Mouse (Mus musculus) embryo, embryonic 10 days (tissue): ENCODE measurements around the gene Gm20683.
A peak's percentile ranks its signal among the peaks of the same experiment; 100 is the strongest.
"Not testable (repeated sequence)": the region's sequence is repeated elsewhere in the genome, so short reads cannot be mapped to it uniquely, and the experiment has no call there.

Experiments used
- DNase-seq: peaks from one replicate; pipeline ENCODE4 v3.0.0-alpha.2; 2015; ENCODE audit warnings: low spot score

The Gm20683 gene

DNA sequence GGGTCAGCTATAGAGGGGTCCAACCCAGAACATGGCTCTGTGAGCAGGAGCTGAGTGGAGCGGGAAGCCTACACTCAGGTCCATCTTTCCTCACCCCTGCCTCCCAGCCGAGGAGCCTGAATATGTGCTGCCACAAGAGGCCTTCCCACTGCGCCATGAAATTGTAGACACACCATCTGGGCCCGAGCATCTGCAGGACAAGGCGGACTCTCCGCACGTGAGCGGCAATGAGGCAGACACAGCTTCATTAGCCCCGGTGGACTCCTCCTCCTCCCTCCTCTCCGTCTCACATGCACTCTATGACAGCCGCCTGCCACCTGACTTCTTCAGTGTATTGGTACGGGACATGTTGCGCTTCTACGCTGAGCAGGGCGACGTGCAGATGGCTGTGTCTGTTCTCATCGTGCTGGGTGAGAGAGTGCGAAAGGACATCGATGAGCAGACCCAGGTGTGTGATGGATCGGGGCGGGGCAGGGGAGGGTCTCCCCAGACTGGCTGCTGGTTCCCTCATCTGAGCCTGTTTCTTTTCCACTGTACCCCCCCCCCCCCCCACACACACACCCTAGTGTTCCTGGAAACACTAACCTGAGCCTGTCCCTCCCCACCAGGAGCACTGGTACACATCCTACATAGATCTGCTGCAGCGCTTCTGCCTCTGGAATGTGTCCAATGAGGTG is 13.9 kb downstream of the Gm20683 start:
- no peak for DNase-seq

DNA sequence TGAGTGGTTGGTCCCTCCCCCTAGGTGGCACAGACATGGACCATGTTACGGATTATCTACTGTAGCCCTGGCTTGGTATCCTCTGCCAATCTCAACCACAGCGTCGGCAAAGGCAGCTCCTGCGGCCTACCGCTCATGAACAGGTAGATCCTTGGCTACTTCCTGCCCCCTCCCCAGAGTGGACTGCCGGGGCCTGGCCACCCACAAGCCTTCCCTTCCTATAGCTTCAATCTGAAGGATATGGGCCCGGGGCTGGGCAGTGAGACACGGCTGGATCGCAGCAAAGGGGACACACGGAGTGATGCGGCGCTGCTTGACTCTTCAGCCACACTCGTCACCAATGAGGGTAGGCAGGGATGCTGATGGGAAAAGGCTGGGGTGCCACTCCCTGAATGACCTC is 14.6 kb downstream of the Gm20683 start:
- DNase-seq = no peak

DNA sequence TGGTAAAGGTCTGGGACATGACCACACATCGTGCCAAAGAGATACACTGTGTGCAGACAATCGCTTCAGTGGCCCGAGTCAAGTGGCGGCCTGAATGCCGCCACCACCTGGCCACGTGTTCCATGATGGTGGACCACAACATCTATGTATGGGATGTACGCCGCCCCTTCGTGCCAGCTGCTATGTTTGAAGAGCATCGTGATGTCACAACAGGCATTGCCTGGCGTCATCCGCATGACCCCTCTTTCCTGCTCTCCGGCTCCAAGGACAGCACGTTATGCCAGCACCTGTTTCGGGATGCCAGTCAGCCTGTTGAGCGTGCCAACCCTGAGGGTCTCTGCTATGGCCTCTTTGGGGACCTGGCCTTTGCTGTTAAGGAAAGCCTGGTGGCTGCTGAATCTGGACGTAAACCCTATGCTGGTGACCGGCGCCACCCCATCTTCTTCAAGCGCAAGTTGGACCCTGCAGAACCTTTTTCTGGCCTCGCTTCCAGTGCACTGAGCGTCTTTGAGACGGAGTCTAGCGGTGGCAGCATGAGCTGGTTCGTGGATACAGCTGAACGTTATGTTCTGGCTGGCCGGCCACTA is 15.5 kb downstream of the Gm20683 start:
- DNase-seq = no peak

DNA sequence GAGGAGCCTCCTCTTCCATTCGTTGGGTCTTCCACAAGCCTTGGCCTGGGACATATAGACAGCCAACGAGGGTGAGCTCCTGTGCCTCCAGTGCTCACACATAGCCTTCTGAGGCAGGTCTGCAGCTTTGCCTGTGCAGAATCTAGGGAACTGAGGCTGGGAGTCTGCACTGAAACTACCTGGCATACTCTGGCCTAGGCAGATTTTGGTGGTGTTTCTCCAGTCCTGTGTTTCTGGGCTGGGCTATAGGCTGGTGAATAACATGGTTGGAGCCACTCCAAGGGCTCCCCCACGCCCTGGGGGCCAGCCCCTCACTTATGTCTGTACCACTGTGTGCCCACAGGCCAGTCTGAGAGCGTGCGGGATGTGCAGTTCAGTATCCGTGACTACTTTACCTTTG is 16.3 kb downstream of the Gm20683 start:
- DNase-seq = no peak

DNA sequence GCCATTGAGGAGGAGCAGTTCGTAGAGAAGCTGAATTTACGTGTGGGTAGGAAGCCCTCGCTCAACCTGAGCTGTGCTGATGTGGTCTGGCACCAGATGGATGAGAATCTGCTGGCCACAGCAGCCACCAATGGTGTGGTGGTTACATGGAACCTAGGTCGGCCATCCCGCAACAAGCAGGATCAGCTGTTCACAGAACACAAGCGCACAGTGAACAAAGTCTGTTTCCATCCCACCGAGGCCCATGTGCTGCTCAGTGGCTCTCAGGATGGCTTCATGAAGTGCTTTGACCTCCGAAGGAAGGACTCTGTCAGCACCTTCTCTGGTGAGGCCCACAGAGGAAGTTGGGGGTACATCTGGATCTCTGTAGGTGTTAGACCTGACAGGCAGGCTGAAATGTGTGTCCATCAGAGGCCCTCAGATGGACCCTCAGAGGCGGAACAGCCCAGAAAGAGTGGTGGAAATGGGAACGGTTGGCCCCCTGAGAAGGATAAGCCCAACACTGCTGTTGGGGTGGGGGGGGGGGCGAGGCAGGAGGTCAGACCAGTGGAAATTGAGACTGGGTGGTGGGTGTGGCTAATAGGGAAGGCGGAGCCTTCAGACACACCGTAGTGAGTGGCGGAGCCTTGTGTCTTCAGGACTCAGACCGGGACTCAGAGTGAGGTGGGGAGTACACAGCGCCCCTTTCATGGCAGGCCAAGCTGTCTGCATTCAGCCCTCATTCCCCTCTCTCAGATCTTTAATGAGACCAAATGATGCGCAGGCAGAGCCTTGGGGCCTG is 17.0 kb downstream of the Gm20683 start:
- DNase-seq = no peak

DNA sequence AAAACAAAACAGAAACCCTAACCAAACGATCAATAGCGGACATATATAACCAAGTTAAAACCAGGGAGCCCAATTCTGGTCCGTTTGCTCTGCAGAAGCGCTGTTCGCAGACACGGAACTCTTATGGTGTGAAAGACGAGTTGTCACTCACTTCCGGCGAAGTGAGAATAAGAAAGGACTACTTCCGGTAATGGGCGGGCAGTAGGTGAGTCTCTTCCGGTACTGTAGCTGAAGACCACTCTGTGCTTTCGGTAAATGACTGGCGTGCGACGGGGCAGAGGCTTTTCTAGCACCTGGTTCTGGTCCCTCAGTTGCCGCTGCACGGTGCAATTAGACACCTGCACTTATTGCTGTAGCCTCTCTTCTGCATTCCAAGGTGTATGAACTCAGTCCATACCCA is 18.1 kb downstream of the Gm20683 start, which contains the start of gene Wdr24:
Wdr24 (plus strand) TSS at position 176 of the 400 bp plus-strand sequence.
- peak; percentile 93 for DNase-seq

DNA sequence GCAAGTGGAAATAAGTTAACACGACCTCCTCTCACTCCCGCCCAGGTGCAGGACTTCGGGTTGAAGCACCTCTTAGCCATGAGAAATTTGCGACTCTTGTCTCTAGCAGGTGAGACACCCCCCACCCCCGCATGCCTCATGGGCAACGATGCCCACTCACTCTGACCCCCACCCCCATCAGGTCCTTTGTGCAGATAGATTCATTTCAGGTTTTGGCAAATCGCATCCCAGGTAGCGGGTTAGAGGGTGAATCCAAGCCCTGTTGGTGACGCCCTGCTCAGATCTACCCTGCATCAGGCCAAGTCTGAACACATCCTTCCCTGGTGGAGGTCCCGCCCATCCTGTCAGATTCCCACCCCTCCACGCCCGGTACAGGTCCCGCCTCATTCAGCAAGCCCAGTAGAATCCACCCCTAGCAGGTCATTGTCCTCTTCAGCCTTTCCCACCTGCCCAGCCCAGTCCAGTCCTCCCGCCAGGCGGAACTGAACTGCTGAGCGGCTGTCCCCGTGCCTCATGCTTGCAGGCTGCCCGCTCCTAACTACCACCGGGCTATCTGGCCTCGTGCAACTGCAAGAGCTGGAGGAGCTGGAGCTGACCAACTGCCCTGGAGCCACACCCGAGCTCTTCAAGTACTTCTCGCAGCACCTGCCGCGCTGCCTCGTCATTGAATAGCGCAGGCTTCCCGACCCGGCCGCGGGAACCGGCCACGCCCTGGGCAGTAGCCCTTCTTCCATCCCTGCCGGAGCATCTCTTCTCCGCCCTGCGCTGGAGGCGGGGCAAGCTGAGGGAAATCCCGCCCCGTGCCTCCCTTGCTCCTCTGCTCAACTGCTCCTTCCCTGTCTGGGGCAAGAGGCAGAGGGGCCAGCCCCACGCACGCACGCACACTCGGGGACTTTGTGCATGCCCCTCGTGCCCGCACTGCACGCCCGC is 22.4 kb downstream of the Gm20683 start:
- DNase-seq = peak; percentile 47

DNA sequence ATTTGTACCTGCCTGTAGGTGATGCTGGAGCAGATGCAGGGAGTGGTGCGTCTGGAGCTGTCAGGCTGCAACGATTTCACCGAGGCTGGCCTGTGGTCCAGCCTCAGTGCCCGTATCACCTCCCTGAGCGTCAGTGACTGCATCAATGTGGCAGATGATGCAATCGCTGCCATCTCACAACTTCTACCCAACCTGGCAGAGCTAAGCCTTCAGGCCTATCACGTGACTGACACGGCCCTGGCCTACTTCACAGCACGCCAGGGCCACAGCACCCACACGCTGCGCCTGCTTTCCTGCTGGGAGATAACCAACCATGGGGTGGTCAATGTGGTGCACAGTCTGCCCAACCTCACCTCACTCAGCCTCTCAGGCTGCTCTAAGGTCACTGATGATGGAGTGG is 23.9 kb downstream of the Gm20683 start:
- no peak for DNase-seq

DNA sequence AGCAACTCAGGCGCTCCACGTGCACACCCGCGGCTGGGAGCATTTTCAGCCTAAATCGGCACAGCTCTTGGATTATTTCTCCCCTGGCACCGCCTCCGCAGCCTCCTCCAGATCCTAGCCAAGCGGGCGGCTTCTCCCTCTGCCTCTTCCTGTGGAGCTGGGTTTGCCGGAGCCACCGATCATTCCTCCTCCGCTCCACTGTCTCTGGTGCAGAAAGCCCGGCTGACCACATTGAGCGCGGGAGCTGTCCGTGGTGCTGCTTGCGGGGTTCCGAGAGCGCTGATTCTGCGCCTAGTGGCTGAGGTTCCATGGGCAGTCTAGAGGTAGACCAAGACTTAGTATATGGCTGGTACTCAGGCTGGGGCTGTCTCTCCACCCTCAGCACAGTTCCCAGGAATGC is 28.1 kb downstream of the Gm20683 start:
- DNase-seq = peak; percentile 94

DNA sequence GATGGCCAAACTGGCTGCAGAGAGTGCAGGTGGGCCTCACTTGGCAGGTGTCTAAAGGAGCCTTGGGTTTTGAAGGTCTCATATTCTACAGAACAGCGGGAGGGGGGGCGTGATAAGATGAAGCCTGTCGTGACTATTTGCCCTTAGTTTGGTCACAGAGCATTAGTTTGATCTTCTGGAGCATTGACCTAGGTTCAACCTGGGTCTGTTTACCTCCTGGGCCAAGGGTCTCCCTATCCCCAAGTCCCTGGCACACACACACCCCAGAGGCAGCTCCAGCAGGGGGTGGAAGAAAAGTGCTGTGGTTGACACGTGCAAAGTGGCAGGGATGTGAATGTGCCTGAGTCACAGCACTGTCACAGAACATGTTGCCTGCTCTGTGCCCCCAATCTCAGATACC is 30.7 kb downstream of the Gm20683 start:
- DNase-seq = no peak

DNA sequence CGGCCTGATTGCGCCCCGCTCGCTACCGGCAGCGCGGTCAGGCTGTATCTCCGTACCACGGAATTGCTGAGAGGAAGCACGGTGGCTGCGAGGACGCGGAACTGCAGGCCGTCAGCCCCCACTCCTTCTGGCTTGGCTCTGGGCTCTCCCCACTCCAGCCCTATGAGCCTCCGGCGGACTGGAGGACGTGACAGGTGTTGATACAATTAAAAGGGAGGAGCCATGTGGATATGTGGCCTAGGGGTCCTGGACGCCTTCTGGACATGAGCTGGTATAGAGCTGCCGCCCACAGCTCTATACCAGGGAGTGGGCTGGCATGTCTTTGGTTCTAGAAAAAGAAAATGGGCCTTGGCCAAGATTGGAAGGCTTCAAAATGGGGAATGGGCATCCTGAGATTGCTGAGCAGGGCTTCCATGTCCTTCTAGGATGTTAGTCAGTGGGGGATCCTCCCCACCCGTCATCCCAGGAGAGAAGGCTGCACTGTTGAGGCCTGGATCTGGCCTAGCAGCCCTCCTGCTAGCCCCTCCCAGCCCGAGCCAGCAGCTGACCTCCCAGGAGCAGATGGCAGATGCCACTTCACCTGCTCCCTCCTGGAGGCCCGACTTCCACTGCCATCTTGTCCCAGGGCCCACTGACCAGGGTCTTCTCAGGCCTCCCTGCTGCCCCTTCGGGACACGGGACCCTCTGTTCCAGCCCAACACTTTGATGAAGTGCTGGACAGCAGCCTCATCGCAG is 31.8 kb downstream of the Gm20683 start:
- no peak for DNase-seq

DNA sequence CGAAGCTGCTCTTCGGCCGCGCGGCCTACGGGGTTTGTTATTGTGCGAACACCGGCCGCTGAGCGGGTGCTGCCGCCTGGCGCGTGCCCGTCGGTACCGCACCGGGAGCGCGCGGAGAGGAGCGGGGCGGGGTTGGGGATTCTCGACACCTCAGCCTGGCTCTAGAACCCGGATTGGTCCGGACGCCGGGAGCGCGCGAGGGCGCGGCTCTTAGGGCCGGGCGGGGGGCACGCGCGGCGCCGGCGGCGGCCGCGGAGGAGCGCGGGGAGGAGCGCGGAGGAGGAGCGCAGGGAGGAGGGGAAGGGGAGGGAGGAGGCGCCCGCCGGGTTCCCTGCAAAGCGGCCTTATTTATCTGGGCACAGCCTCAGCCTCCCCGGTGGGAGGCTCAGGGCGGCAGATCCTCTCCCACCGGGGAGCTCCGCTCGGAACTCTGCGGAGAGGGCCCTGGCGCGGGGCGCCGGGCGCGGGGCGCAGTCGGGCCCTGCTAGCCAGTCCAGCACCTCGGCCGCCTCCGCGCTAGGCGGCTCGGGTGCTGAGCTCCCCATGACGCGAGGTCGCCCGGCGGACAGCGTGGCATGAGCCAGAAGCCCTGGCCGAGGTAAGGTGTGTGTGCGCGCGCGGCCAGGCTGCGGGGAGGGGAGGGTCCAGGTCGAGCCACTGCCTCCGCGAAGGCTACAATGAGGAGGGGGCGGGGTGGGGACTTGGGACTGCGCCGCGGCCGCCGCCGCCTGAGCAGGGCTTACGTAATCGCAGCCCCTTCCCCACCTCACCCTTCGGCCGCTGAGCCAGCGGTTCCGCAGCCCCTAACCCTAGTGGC is 32.6 kb downstream of the Gm20683 start, which contains the start of gene Fbxl16:
Fbxl16 (plus strand) TSS at position 297 of the 817 bp plus-strand sequence.
- DNase-seq = peak; percentile 87

DNA sequence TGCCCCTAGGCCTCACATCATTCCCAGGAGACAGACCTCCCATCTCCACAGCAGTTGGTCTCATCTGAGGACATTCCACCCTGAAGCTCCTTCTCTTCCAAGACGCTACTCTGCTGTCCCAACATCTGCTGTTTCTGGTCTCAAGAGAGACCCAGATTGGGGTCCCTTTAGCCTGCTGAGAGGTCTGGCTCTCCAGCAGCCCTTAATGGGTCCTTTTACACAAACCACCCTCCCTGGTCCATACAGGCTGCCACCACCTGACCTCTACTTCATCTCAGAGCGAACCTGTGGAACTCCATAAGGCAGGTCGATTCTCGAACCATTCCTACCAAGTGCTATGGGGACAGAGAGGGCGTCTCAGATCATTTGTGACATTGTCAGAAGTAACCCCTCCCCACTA is 33.5 kb downstream of the Gm20683 start:
- DNase-seq = no peak

DNA sequence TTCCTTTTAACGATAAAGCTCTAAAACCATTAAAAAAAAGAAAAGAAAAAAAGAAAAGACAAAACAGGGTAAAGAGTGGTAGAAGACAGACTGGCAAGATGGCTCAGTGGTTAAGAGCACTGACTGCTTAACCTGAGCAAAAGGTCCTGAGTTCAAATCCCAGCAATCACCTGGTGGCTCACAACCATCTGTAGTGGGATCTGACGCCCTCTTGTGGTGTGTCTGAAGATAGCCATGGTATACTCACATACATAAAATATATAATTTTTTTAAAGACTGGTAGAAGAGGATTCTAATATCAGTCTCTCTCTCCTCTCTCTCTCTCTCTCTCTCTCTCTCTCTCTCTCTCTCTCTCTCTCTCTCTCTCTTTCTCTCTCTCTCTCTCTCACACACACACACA is 34.1 kb downstream of the Gm20683 start:
- not testable (repeated sequence) for DNase-seq

DNA sequence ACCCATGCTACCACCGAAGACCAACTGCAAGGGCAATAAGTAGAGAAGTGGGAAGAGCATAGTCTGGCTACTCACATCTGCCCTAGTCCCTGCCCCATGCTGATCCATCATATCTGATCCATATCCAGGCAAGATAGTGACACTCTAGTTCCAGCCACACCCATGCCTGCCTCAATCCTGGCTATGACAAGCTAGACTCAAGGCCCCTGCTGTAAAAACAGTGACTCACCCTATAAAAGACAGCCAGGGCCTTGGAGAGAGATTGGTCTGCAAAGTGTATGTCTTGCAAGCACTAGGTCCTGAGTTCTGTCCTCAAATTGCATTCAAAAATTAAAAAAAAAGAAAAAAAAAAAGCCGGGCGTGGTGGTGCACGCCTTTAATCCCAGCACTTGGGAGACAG is 35.1 kb downstream of the Gm20683 start:
- no peak for DNase-seq

DNA sequence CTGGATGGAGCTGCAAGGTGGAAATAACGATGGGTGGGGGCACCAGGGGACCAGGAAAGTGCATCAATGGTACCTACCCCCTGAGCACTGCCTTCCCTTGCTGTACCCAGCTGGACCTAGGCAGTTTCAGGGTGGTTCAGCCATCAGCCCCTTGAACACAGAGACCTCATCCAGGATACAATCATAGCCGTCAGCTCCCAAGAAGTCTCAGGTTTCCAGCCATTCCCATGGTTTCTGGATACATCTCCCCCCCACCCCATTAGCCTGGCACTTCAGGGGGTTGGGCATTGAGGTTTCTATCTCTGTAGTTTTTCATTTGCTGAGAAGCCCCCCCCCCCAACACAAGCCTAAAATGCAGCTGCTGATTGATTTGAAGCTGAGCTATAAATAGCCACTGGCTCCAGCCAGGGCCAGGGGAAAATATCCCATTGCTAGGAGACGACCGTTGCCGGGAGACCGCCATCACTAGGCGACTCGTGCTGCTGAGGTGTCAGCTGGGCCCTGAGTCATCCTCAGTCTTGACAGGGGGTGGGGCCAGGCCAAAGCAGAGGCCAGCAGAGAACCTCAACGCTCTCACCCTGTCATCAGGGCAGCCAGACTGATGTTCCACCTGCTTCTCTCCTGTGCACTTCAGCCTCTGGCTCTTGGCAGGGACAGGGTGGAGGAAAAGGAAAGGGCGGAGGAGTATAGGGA is 38.6 kb downstream of the Gm20683 start:
- DNase-seq = peak; percentile 90

DNA sequence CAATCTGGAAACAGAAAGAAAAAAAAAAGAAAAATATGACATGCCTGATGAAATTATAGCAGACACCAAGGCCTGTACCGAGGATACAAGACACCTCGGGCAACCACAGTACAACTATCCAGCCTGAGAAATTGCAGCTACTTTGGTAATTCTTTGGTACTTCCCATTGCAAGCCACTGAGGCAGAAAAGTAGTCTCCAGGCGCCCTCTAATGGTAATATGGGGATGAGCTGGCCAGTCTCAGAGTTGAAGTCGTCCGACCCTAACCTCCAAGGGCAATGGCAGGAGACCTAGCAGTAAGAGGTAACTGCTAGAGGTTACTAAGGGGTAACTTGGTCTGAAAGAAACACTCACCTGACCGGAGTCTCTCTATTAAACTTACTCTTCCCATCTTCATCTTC is 40.5 kb downstream of the Gm20683 start:
- DNase-seq = peak; percentile 86

DNA sequence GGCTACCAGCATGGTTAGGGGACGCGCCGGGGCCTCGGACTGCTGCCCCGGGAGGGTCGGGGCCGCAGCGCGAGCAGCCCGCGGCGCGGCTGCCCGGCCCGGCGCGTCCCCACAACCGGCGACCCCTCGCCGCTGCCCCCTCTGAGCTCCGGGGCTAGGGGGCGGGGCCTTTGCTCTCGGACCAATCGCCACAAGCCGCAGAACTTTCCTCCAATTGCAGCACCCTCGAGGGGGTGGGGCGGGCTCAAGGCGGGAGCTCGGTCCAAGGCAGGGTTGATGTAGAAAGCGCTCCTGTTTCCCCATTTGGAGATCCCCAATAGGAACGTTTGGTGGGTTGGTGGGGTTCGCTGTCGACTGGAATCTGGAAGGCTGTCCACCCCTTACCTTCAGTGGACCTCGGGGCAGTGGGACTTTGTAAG is 44.6 kb downstream of the Gm20683 start, which contains the start of gene Metrn:
Metrn (minus strand) TSS at position 186 of the 419 bp plus-strand sequence.
- peak; percentile 94 for DNase-seq

DNA sequence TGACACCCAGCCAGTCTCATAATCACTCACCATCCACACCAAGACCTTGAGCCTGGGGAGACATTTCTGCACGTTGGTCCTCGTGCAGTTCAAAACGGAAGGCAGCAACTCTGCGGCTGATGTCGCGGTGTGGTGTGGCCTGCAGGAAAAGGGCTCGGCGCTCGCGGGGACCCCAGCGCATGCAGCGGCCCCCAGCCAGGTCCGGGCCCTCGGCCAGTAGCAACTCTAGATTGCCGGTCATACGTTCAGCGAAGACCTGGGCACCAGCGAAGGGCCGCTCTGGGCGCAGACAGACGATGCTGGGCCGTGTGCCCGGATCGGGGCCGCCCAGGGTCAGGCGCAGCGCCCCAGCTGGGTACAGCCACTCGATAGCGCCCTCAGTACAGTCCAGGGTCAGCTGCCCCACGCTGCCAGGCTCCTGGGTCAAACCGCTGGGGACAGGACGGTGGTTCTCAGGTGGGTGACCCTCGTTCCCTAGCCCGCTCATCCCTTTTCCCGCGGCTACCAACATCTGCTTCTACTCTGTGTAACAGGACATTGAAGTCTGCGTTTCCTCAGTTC is 45.3 kb downstream of the Gm20683 start:
- peak; percentile 49 for DNase-seq
